Mouse (Mus musculus): ENCODE measurements around the gene Taf8. TPM values are rescaled to one million over a fixed set of nuclear protein-coding genes. Genes with fewer than 3 reads are reported as not detected.

Taf8 gene
- polyA plus RNA-seq, 1 experiment from 2014 or later, result 28.2 TPM

DNA sequence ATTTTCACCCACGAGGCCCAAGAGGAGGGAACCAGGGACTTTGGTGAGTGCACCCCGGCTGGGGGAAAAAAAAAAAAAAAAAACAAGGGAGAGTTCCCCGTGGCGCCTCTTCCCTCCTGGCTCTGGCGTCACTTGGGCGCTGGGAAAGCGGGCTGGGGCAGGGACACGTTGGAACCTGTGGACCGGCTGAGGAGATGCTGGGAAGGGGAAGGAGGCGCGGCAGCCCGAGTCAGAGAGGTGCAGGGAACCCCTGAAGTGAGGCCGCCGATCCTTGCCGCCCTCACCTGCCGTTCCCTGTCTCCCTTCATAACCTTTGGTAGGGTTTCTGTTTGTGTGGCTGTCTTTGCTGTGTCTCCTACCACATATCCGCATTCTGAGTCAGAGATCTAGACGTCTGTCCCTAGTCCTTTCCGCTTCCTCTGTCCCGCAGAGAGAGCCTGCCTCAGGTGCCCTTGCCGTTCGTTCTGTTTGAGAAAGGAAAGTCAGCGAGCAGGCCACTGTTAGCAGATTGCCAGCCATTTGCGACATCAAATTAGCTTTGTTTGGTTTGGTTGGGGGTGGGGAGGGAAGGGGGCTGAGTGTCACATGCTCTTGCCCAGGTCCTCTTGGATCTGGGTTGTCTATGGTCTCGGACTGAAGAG lies 65.1 kb downstream of the Taf8 start, which contains the start of gene 1700001C19Rik:
Gene 1700001C19Rik, minus strand, starts transcription at position 470 of the 641 bp plus-strand sequence.
- peak within 1 kb of the TSS; percentile 66 for H3K27ac ChIP-seq
- peak within 1 kb of the TSS; percentile 42 for H3K4me3 ChIP-seq
- 2% methylated on average over 24 of the region's 25 CpGs for whole genome bisulfite sequencing
- no peaks in the 10 kb centered on the region for H3K36me3 ChIP-seq
- H3K4me2 ChIP-seq, result peak within 1 kb of the TSS; percentile 76
- no peaks in the 10 kb centered on the region for H3K9me3 ChIP-seq
- H3K9ac ChIP-seq, result peak within 1 kb of the TSS; percentile 3; the same call in 1 of the 2 replicates
- peaks cover 24% of the 10 kb centered on the region for H3K4me1 ChIP-seq
- peaks cover 42% of the 10 kb centered on the region for H3K27me3 ChIP-seq
- ATAC-seq (ENCODE audit: insufficient number of reproducible peaks, low FRiP score, low TSS enrichment, low read depth), result no peak

DNA sequence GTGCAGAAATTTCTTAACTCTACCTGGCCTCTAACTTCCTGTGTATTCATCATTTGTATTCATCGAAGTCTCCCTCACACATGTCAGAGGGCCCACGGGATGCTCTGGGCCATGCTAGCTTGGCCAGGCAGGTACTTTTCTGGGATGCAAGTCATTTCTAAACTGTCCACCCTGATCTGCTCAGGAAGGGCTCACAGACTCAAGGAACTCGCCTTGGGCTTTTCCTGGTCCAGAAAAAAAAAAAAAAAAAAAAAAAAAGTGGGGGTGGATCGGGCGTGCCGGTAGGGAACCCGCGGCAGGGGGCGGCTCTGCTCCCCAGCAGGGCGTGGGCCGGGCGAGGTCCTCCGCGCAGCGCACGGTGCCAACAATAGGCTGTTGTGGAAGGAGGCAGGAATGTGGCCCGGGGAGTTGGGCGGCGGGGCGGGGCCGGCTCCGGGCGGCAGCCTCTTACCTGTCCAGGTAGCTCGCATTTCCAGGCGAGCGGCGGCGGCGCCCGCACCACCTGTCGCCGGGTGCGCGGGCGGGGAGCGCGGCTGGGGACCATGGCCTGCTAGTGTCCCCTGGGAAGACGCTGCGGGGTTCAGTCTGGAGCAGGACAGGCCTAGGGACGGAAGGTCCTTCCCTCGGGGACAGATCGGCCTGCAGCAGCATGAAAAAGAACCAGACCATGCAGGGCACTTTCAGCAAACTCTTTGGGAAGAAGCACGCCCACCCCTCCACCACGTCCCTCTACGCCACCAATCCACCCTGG lies 65.8 kb downstream of the Taf8 start, which contains the start of gene AI661453:
Gene AI661453, plus strand, starts transcription at position 460 of the 751 bp plus-strand sequence.
- Histone ChIP-seq H3K4me3 (peak within 1 kb of the TSS; percentile 42), H3K36me3 (no peaks in the 10 kb centered on the region), H3K4me2 (peak within 1 kb of the TSS; percentile 76), H3K9ac (peak within 1 kb of the TSS; percentile 3; the same call in 1 of the 2 replicates), H3K4me1 (peaks cover 22% of the 10 kb centered on the region), H3K27me3 (peaks cover 42% of the 10 kb centered on the region), H3K27ac (peak within 1 kb of the TSS; percentile 66), H3K9me3 (no peaks in the 10 kb centered on the region)
- 1% methylated on average over 45 of the region's 45 CpGs for WGBS
- peak; percentile 42; the same call in 1 of the 2 replicates for ATAC-seq (ENCODE audit: insufficient number of reproducible peaks, low FRiP score, low TSS enrichment, low read depth)

Other genes with a start within 250 kb of the Taf8 start
- 67.3 and 76.2 TPM in 2 replicates for gene Mrps10, start 133.4 kb downstream of the Taf8 start, polyA plus RNA-seq (2015; fragmentation: Nextera tagmentation; extraction: Ambion mirVana)
- 0.41 and 0.69 TPM in 2 replicates for gene Guca1b, start 116.9 kb downstream of the Taf8 start, polyA plus RNA-seq (2015; fragmentation: Nextera tagmentation; extraction: Ambion mirVana)
- gene Guca1a, start 101.7 kb downstream of the Taf8 start, polyA plus RNA-seq (2015; fragmentation: Nextera tagmentation; extraction: Ambion mirVana), result 5.9 and 6.2 TPM in 2 replicates
- 3.9 and 5.1 TPM in 2 replicates for gene AI661453, start 65.7 kb downstream of the Taf8 start, polyA plus RNA-seq (2015; fragmentation: Nextera tagmentation; extraction: Ambion mirVana)
- 0.17 and 0.19 TPM in 2 replicates for gene 1700001C19Rik, start 64.9 kb downstream of the Taf8 start, polyA plus RNA-seq (2015; fragmentation: Nextera tagmentation; extraction: Ambion mirVana)
- 499 and 569 TPM in 2 replicates for gene Ccnd3, start 2.8 kb upstream of the Taf8 start, polyA plus RNA-seq (2015; fragmentation: Nextera tagmentation; extraction: Ambion mirVana)
- gene Bysl, start 109.2 kb upstream of the Taf8 start, polyA plus RNA-seq (2015; fragmentation: Nextera tagmentation; extraction: Ambion mirVana), result 24.1 and 26.3 TPM in 2 replicates
- 48.9 and 53.2 TPM in 2 replicates for gene Med20, start 109.3 kb upstream of the Taf8 start, polyA plus RNA-seq (2015; fragmentation: Nextera tagmentation; extraction: Ambion mirVana)
- gene Gm20517, start 109.3 kb upstream of the Taf8 start, polyA plus RNA-seq (2015; fragmentation: Nextera tagmentation; extraction: Ambion mirVana), result 0.99 and 2.4 TPM in 2 replicates
- 3.0 and 4.0 TPM in 2 replicates for gene Usp49, start 128.4 kb upstream of the Taf8 start, polyA plus RNA-seq (2015; fragmentation: Nextera tagmentation; extraction: Ambion mirVana)
- 386 and 389 TPM in 2 replicates for gene Tomm6, start 186.1 kb upstream of the Taf8 start, polyA plus RNA-seq (2015; fragmentation: Nextera tagmentation; extraction: Ambion mirVana)
- gene Frs3, start 186.7 kb upstream of the Taf8 start, polyA plus RNA-seq (2015; fragmentation: Nextera tagmentation; extraction: Ambion mirVana), result 4.1 and 4.4 TPM in 2 replicates
- gene Gm21981, start 192.2 kb upstream of the Taf8 start, polyA plus RNA-seq (2015; fragmentation: Nextera tagmentation; extraction: Ambion mirVana), result 0.13 and 0.41 TPM in 2 replicates
- 0.27 TPM in 1 of 2 replicates, not detected in the other for gene Prickle4, start 192.4 kb upstream of the Taf8 start, polyA plus RNA-seq (2015; fragmentation: Nextera tagmentation; extraction: Ambion mirVana)
- 0.10 and 0.16 TPM in 2 replicates for gene Pgc, start 224.6 kb upstream of the Taf8 start, polyA plus RNA-seq (2015; fragmentation: Nextera tagmentation; extraction: Ambion mirVana)
- 13.0 and 14.1 TPM in 2 replicates for gene Tfeb, start 234.7 kb upstream of the Taf8 start, polyA plus RNA-seq (2015; fragmentation: Nextera tagmentation; extraction: Ambion mirVana)

Measured in limb, embryonic 15.5 days (tissue).